Mouse (Mus musculus) c-Kit-positive CD71-positive TER-119-positive erythroid progenitor cells, embryonic 14.5 days (primary cell): Measurements from ENCODE around the gene Mrfap1.

ENCODE experiments used
- DNase-seq: peaks from one replicate; pipeline ENCODE4 v3.0.0-alpha.2; 2013; ENCODE audit warnings: low spot score

Mrfap1 gene

DNA sequence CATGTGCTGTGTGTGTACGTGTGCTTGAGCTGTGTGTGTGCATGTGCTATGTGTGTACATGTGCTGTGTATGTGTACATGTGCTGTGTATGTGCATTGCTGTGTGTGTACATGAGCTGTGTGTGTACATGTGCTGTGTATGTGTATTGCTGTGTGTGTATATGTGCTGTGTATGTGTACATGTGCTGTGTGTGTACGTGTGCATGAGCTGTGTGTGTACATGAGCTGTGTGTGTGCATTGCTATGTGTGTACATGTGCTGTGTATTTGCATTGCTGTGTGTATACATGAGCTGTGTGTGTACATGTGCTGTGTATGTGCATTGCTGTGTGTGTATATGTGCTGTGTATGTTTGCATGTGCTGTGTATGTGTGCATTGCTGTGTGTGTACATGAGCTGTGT, 17.1 kb downstream of the Mrfap1 start:
- no peak for DNase-seq

DNA sequence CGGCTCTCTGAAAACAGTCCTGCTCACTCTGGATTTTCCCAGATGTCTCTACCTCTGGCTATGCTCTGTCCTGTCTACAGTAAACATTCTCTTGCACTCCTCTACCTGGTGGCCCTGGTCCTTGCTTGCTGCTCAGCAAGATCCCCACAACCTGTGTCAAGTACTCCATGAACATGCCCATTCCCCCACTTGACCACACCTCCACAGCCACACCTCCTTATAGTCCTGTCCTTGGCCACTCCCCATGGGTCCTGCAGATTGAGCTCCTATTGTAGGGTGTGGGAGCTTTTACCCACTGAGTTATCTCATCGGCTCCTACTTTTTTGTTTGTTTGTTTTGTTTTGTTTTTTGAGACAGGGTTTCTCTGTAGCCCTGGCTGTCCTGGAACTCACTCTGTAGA, 17.7 kb downstream of the Mrfap1 start:
- no peak for DNase-seq

DNA sequence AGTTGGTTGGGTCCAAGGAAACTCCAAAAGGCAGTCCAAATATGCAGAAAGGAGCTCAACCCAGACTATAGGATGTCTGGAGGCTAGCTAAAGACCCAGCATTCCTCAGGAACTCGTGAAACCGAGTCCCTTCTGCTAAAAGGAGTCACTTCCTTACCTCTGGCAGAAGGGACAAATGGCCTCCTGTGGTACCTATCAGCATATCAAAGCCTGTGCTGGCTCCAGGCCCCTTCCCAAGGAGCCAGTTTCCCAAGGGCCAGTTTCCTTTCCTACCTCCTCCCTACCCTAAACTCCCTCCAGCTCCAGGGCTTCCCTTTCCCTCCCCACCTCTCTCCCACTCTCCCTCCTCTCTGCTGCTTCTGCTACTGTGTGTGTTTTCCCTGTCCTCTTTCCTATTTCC, 19.4 kb downstream of the Mrfap1 start:
- DNase-seq: no peak

DNA sequence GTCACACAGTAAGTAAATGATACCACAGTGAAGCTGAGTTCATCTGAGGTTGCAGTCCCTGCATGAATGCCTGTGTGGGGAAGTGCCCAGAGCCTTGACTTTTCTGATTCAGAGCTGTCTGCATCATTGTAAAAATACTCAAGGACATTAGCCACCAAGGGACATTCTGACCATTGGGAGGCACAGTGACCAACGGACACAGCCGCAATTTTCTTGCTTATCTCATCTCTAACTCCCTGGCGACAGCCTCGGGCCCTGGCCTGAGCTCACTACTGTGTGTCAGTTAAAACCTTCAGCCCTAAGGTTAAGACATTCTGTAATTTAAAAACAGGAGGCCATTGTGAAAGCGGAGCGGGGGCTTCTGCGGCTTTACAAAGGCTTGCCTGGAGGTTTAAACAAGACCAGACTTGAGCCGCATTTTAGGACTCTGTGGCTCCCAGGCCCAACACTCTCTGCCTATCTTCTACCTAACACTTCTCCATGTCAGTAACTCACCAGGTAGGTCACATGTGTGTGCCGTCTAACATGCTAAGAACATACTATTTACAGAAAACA, 20.5 kb downstream of the Mrfap1 start:
- no peak for DNase-seq

DNA sequence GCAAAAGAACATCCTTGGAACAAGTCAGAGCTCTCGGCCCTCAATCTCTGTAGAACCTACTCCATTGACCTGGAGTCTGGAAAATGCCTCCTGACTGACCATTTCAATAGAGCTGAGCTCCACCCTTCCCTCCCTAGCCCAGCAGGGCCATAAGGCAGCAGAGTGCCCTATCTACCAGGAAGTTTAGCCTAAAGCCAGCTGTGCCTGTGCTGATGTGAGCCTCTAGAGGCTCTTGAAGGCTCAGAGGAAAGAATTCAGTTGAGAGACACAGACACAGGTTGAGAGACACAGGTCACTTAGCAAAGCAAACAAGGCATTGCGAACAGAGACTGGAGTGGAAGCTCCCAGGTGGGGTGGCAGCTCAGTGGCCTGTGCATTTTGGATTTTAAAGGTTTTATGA, 21.3 kb downstream of the Mrfap1 start:
- no peak for DNase-seq

DNA sequence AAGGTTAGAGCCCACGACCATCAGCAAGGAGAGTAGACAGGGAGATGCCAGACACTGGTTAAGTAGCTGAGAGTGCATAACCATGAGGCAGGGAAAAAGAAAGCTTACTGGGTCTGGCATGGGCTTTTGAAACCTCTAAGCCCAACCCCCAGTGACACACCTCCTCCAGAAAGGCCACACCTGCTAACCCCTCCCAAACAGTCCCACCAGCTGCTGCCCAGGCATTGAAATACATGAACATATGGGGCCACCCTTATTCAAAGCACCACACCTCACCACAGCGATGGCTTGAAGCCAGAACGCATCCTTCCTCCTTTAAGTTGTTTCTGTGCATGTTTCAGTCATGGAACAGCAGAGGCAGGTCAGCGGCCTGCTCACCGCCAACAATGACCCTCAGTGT, 24.0 kb downstream of the Mrfap1 start:
- DNase-seq: no peak

DNA sequence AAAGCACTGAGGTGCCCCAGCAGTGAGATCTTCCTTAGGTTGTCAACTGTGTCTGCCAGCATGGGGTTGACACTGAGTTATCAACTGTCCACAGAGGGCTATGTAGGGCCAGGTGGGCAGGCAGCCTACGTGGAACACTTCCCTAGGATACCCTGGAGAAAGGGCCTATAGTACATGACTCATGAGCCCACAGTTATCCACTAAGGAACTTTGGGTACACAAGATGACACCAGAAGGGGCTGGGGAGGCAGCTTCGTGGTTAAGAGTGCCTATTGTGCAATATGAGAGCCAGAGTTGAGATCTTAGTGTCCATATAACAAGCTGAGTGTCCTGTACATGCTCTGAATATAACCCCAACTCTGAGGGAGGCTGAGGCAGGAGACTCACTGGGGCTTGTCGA, 27.0 kb downstream of the Mrfap1 start:
- DNase-seq: no peak

DNA sequence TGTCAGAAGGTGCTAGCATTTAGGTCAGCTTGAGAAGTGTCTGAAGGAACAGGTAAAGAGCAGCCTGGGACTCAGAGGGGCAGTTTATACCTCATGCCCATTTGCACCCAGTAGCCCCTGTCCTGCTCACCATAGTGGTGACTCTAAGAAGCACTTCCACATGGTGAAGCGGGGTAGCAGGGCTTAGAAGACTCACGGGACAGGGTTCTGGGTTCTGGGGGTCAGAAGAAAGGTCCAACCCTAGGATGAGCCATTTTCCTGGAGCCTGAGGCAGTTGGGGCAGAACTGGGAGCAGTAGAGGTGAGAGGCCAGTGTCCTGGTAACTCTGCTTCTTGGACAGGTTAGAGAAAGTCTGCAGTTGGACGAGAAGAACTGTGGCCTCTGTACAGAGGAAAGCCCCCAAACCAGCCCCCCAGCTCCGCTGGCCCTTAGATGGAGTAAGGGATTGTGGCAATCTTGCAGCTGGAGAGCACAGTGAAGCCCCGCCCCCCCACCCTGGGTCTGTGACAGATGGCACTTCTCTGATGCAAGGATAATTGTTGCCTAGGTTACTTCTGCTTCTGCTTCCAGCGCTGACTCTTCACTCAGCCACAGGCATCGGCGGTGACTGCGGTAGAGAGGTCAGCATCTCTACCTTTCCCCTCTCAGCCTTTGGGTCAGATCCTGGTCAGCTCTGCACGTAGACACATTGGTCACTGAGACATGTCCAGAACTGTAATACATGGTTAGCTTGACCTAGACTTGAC, 29.4 kb downstream of the Mrfap1 start:
- no peak for DNase-seq

DNA sequence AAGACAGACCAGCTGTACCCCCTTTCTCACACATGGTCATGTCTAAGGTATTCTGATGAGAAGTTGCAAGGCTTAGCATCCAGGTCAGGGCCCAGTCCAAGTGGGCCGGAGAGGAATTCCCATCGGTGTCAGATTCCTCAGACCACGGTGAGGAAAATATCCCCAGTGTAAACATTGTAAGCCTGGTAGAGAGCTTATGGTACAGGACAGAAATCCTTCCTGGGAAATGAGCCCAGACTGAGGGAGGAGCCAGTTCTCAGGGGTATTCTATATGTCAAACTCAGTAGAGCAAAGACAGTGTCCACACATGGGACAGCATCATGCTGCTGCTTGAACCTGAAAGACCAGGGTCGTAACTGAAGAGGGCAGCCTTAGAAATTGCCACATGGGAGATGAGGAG, 36.7 kb downstream of the Mrfap1 start:
- no peak for DNase-seq

DNA sequence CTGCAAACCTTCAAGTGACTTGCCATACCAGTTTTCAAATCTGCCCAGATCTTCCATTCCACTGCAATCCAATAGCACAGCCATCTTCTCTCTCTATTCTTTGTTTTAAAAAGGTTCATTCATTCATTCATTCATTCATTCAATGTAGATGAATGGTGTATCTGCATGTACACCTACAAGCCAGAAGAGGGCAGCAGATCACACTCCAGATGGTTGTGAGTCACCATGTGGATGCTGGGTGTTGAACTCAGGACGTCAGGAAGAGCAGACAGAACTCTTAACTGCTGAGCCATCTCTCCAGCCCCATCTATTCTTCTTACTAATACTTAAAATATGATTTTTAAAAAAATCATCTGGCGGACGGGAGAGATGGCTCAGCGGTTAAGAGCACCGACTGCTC, 39.5 kb downstream of the Mrfap1 start:
- no peak for DNase-seq

DNA sequence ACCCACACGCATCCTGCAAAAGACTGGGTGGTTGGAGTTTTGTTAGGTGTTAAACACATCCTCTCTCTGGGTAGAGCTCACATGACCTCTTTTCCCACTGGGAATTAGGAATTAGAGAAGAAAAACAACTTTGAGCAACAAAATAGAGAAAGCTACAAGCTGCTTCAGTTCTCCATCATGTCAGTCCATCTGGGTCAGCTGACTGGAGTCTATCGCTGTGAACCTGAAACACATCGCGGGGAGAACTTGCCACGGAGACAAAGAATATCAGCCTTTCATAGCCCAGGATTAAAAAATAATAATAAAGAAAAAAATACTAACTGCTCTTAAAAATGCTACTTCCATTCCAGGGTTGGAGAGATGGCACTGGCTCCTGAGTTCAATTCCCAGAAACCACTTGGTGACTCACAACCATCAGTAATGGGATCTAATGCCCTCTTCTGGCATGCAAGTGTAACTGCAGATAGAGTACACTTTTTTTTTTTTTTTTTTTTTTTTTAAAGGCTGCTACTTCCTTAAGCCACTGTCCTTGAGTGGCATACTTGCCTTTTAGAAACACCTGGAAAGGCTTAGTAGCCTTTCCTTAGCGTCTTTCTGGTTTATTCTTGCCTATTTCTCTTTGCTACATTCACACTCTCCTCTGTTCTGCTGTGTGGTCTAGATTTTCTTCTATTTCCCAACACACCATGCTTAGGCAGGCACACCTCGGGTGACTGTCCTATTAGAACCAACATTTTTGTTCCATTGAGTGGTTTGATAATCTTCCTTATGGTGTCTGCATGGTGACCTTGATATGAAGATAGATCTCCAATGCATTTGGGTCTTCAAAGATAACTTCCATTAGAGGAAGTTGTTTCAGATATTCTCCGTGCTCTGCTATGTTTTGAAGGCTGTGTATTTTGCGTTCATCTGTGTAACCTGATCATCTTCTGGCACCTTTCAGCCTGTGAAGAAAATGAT, 46.2 kb downstream of the Mrfap1 start:
- no peak for DNase-seq

DNA sequence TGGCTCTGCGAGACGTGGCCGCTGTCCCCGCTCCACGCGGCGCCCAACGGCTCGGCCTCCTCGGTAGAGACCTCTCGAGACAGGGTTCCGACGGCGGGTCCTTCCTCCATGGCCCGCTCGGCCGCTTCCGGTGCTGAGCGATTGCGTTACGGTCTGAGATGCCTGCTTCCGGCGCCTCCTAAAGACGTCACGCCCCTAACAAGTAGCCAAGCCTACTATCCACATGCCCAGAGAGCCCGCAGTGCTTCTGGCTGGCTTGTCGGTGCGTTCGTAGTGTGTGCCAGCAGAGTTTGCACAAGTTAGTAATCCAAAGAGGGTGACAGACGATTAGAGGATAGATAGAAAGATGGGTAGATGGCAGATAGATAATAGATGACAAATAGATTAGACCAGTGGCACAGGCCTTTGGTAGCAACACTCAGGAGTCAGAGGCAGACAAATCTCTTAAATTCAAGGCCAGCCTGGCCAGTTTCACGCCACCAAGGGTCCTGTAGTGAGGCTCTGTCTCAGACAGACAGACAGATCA, 48.0 kb downstream of the Mrfap1 start, which contains the start of gene Bloc1s4:
TSS of gene Bloc1s4 (minus strand) at position 115 of the 526 bp plus-strand sequence.
- peak; percentile 86 for DNase-seq

DNA sequence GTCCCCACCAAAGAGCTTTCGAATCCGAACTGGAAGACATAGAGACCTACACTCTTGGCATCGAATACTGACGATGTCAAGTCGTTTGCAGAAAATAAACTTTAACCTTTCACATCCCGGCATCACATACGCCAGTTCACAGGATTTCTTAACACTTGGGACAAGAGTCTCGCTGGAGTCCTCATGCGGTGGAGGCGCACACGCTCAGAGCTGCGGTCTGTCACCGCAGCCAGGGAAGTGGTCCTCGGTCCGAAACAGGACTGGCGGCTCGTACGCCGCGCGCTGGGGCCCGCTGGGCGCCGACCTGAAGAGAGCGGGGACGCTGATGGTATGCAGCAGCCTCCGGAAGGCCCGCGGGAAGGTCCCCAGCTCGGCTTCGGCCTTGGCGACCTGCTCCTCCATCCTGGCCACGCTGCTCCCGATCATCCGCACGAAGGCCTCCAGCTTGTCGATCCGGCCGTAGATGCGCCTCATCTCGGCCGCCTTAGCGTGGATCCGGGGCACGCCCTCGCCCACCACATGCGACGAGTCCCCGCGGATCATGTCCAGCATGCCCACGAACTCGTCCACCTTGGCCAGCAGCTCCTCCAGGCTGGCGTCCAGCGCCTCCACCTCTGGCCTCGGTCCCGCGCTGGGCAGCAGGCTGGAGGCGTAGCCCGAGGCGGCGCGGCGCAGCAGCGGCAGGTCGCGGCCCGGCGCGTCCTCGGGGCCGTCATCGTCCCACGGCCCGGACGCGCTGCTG, 48.6 kb downstream of the Mrfap1 start:
- no peak for DNase-seq

DNA sequence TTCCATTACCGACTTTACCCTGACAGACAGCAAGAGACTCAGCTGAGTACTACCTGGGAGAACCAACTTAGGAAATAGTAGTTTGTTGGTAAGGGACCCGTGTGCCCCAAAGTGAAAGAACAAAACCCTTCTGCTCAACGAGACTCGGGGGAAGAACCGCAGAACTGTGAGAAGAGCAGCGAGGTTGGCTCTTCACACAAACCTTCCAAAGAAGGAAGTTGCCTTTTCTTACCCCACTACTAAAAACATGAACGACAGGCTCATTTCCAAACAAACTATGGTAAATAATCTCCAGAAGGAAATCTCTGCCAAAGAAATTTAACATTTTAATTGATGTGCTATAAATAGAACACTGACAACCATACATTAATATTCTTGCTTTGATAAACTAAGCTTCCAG, 49.5 kb downstream of the Mrfap1 start:
- no peak for DNase-seq
